Mouse (Mus musculus): ENCODE data around the gene Acyp1. TPM values are rescaled to one million over a fixed set of nuclear protein-coding genes. Genes with fewer than 3 reads are reported as not detected.

Gene Acyp1
- polyA plus RNA-seq (2012; ENCODE audit: low replicate concordance), result 18.1 and 48.2 TPM in 2 replicates

GRCm38 (mm10) chr12:85287809-85288485 lies at the start of gene Acyp1:
TSS of gene Acyp1 (minus strand) at chr12:85288438.

GRCm38 (mm10) chr12:85288486-85289156 lies 383 bp upstream of the Acyp1 start, which contains the start of gene Zc2hc1c:
TSS of gene Zc2hc1c (plus strand) at chr12:85288591.

GRCm38 (mm10) chr12:85270319-85270718 lies 17.9 kb downstream of the Acyp1 start, which contains the start of gene Mlh3:
TSS of gene Mlh3 (minus strand) at chr12:85270599.

Other genes with a start within 250 kb of the Acyp1 start
- gene Prox2, start 177.7 kb downstream of the Acyp1 start, polyA plus RNA-seq (2012; ENCODE audit: low replicate concordance), result 5.1 and 6.5 TPM in 2 replicates
- gene Dlst, start 177.6 kb downstream of the Acyp1 start, polyA plus RNA-seq (2012; ENCODE audit: low replicate concordance), result 290 and 660 TPM in 2 replicates
- gene Rps6kl1, start 137.2 kb downstream of the Acyp1 start, polyA plus RNA-seq (2012; ENCODE audit: low replicate concordance), result 0.42 and 0.45 TPM in 2 replicates
- gene Pgf, start 110.6 kb downstream of the Acyp1 start, polyA plus RNA-seq (2012; ENCODE audit: low replicate concordance), result 0.12 and 0.29 TPM in 2 replicates
- gene Eif2b2, start 69.0 kb downstream of the Acyp1 start, polyA plus RNA-seq (2012; ENCODE audit: low replicate concordance), result 114 and 244 TPM in 2 replicates
- gene Mlh3, start 17.8 kb downstream of the Acyp1 start, polyA plus RNA-seq (2012; ENCODE audit: low replicate concordance), result 2.5 and 3.7 TPM in 2 replicates
- 0.05 TPM in 1 of 2 replicates, not detected in the other for gene Zc2hc1c, start 153 bp upstream of the Acyp1 start, polyA plus RNA-seq (2012; ENCODE audit: low replicate concordance)
- 13.4 and 18.3 TPM in 2 replicates for gene Nek9, start 50.9 kb upstream of the Acyp1 start, polyA plus RNA-seq (2012; ENCODE audit: low replicate concordance)
- gene Tmed10, start 86.4 kb upstream of the Acyp1 start, polyA plus RNA-seq (2012; ENCODE audit: low replicate concordance), result 134 and 186 TPM in 2 replicates
- gene Fos, start 185.5 kb upstream of the Acyp1 start, polyA plus RNA-seq (2012; ENCODE audit: low replicate concordance), result 31.6 and 262 TPM in 2 replicates

Data from hematopoietic multipotent progenitor cell, adult 10-12 weeks (in vitro differentiated cells).